Mouse (Mus musculus) stomach, postnatal 0 days (tissue): ENCODE results near the gene Dnajb1. TPM values are rescaled to one million over a fixed set of nuclear protein-coding genes. Genes with fewer than 3 reads are reported as not detected.
A peak's percentile ranks its signal among the peaks of the same experiment; 100 is the strongest.

Experiments
- ATAC-seq: fragments of 200-750 bp; cut with Nextera tagmentation; 2 replicates; pipeline ENCODE4 v1.8.0; 2017; ENCODE audit not compliant: low FRiP score, low TSS enrichment
- DNase-seq: peaks from one replicate; pipeline ENCODE4 v3.0.0-alpha.2; 2016; ENCODE audit warnings: low spot score
- H3K27ac ChIP-seq: fragments of 300-500 bp; sonication (generic); replicated peaks from 2 replicates; pipeline ENCODE4 v1.5.1; 2014; ENCODE audit warnings: mild to moderate bottlenecking, control low read depth
- H3K27me3 ChIP-seq: fragments of 300-500 bp; sonication (generic); 2 replicates; pipeline ENCODE4 v1.6.1; 2014; ENCODE audit warnings: low read length; ENCODE audit not compliant: control insufficient read depth, insufficient read depth
- H3K36me3 ChIP-seq: fragments of 300-500 bp; sonication (generic); 2 replicates; pipeline ENCODE4 v1.6.1; 2014; ENCODE audit warnings: low read length, mixed read lengths; ENCODE audit not compliant: control insufficient read depth, insufficient read depth
- H3K4me1 ChIP-seq: fragments of 300-500 bp; sonication (generic); replicated peaks from 2 replicates; pipeline ENCODE4 v1.6.1; 2014; ENCODE audit warnings: antibody characterized with exemption; ENCODE audit not compliant: control insufficient read depth, insufficient read depth
- H3K4me2 ChIP-seq: fragments of 300-500 bp; sonication (generic); replicated peaks from 2 replicates; pipeline ENCODE4 v1.6.1; 2014; ENCODE audit warnings: low read depth, mild to moderate bottlenecking, control low read depth, moderate library complexity
- H3K4me3 ChIP-seq: fragments of 300-500 bp; sonication (generic); 2 replicates; pipeline ENCODE4 v1.5.1; 2014; ENCODE audit warnings: low read depth, low read length, control low read depth
- H3K9ac ChIP-seq: fragments of 300-500 bp; sonication (generic); 2 replicates; pipeline ENCODE4 v1.6.1; 2014; ENCODE audit warnings: mild to moderate bottlenecking, low read length, control low read depth, mixed read lengths
- H3K9me3 ChIP-seq: fragments of 300-500 bp; sonication (generic); 2 replicates; pipeline ENCODE4 v1.6.1; 2016; ENCODE audit warnings: low read length; ENCODE audit not compliant: control insufficient read depth
- CTCF ChIP-seq: IDR thresholded peaks from 2 replicates; pipeline ENCODE4 v1.5.1; 2016; ENCODE audit warnings: antibody characterized with exemption, low read depth, mild to moderate bottlenecking, moderate library complexity
- EP300 ChIP-seq: optimal IDR thresholded peaks from 2 replicates; pipeline ENCODE3; 2016; ENCODE audit warnings: antibody characterized with exemption
- WGBS: fragments of 180-500 bp; shearing (Covaris S2); extraction: QIAGEN DNeasy Blood & Tissue Kit; methylation state at CpG from one replicate; pipeline ENCODE4 v1.1.7; 2014; 5-methylcytosine and 5-hydroxymethylcytosine counted together
- polyA plus RNA-seq: library from polyadenylated mRNA; unstranded; fragments of >200 nt; fragmentation: Nextera tagmentation; extraction: Ambion mirVana; gene quantifications from 2 replicates; pipeline ENCODE4 v1.2.1, GENCODE M21; 2015

The Dnajb1 gene
- polyA plus RNA-seq, 1 experiment from 2014 or later, result 36.9 TPM

DNA sequence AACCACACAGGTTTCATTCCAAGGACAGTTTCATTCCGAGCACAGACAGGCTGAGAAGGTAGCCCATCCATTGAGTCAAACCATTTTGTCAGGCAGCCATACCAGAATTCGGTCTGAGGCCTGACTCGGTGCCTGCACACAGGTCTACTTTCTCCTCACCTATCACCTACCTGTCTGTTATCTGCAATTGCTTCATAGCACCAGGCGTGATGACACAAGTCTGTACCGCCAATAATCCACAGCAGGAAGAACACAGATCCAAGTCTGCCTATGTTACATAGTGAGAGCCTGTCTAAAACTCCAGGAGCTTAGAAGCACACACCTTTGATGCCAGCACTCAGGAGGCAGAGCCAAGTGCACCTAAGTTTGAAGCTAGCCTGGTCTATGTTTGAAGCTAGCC, 19.1 kb upstream of the Dnajb1 start:
- 76% methylated on average over 5 of the region's 5 CpGs for WGBS
- no peak for DNase-seq
- Histone ChIP-seq H3K4me3 (no peak overlapping the region), H3K4me2 (no peak overlapping the region), H3K27me3 (no peaks in the 10 kb centered on the region), H3K4me1 (0 out of 2 replicates have a peak, but pooled peaks cover 3% of the 10 kb centered on the region), H3K36me3 (no peaks in the 10 kb centered on the region; the same call in 1 of the 2 replicates), H3K9me3 (no peaks in the 10 kb centered on the region), H3K27ac (no peak overlapping the region), H3K9ac (no peak overlapping the region)
- TF ChIP-seq EP300 (no peak), CTCF (no peak)
- ATAC-seq, result peak; percentile 22; the same call in 1 of the 2 replicates

DNA sequence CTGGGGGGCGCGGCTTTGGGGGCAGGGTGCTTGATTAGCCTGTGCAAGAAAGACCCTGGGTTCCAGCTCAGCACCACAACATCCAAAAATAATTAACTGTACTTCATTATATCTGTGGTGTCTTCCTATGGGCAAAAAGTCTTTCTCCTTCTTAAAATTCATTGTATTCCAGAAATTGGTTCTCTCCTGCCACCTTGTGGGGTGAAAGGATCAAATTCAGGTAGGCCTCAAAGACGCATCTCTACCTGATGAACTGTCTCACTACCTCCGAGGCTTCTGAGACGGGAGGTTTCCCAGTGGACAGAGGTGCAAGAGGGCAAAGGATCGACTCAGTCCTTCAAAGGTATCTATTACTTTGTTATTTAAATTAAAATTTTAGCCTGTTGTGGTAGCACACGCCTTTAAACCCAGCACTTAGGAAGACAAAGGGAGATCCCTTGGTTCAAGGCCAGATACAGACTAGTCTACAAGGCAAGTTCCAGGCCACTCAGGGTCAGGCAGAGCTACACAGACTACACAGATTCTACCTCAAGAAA, 17.4 kb upstream of the Dnajb1 start:
- H3K4me3 ChIP-seq, result no peak overlapping the region
- no peak overlapping the region for H3K4me2 ChIP-seq
- H3K36me3 ChIP-seq, result no peaks in the 10 kb centered on the region
- TF ChIP-seq EP300 (no peak), CTCF (peak; percentile 59)
- 0 out of 2 replicates have a peak, but pooled peaks cover 3% of the 10 kb centered on the region for H3K4me1 ChIP-seq
- 74% methylated on average over 7 of the region's 7 CpGs for WGBS
- no peak for DNase-seq
- H3K9ac ChIP-seq, result no peak overlapping the region
- H3K9me3 ChIP-seq, result no peaks in the 10 kb centered on the region
- H3K27ac ChIP-seq, result no peak overlapping the region
- no peak for ATAC-seq
- no peaks in the 10 kb centered on the region for H3K27me3 ChIP-seq

DNA sequence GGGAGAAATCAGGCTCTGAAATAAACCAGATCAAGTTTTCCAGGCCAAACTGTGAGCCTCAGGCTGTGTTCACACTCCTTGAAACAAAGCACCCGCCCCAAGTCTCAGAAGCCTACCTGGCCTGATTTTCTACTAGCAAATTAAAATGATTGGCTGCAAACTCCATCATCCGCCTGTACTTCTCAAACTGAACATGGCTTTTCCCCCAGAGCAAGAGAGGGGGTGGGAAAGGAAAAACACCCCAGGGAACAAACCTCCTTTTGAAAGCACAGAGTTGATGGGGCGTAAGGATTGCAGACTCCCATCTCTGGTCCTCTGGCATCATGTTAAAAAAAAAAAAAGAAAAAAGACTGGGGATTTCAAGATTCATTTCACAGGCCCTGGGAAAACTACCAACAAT, 15.3 kb upstream of the Dnajb1 start:
- TF ChIP-seq EP300 (no peak), CTCF (no peak)
- peak overlapping the region; percentile 43 for H3K9ac ChIP-seq
- no peaks in the 10 kb centered on the region for H3K9me3 ChIP-seq
- WGBS, result 51% methylated on average over 3 of the region's 3 CpGs
- H3K4me3 ChIP-seq, result peak overlapping the region; percentile 78; the same call in 1 of the 2 replicates
- peak overlapping the region; percentile 95 for H3K4me2 ChIP-seq
- H3K4me1 ChIP-seq, result 0 out of 2 replicates have a peak, but pooled peaks cover 3% of the 10 kb centered on the region
- no peaks in the 10 kb centered on the region for H3K27me3 ChIP-seq
- DNase-seq (no peak), ATAC-seq (no peak)
- no peaks in the 10 kb centered on the region for H3K36me3 ChIP-seq
- H3K27ac ChIP-seq, result 0 out of 2 replicates have a peak overlapping the region, but pooled peaks have one; percentile 49

DNA sequence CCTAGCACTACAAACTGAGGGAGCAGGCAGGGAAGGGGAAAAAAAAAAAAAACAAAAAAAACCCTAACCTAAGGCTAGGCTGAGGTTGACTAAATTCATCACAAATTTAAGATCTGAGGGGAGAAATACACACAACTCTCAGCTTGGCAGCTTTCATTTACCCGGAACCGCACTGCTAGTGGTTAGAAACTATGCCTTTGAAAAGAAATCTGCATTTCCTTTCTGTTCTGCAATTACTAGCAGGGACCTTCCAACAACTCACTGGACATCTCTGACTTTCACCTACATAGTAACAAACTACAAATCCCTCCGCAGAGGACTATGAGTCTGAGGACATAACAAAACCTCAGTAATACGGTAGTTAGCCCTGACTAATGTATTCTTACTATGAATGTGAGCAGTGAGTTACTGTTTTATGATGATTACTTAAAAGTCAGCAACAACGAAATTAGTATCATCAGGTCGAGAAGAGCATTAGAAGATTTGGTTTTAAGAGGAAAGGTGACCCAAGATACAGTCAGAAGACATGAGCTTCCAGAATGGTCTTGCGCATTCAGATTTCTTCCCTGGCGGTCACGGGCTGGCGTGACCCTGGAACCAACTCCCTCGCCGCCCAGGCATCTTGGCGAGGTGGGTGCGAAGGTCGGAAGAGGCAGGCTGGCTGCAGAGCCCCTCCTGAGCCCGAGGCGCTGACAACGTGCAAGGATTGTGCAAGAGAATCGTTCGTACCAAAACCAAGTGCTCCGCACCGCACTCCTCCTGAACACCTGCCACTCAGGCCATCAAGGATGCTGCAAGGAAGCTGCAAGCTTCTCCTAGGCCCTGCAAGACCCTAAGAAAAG, 14.4 kb upstream of the Dnajb1 start:
- DNase-seq, result no peak
- no peaks in the 10 kb centered on the region for H3K9me3 ChIP-seq
- no peak for ATAC-seq
- H3K4me2 ChIP-seq, result peak overlapping the region; percentile 95
- peak overlapping the region; percentile 83 for H3K27ac ChIP-seq
- peak overlapping the region; percentile 78 for H3K4me3 ChIP-seq
- TF ChIP-seq CTCF (no peak), EP300 (no peak)
- 0 out of 2 replicates have a peak, but pooled peaks cover 3% of the 10 kb centered on the region for H3K4me1 ChIP-seq
- peak overlapping the region; percentile 87 for H3K9ac ChIP-seq
- no peaks in the 10 kb centered on the region for H3K36me3 ChIP-seq
- no peaks in the 10 kb centered on the region for H3K27me3 ChIP-seq
- WGBS, result 2% methylated on average over 22 of the region's 22 CpGs

DNA sequence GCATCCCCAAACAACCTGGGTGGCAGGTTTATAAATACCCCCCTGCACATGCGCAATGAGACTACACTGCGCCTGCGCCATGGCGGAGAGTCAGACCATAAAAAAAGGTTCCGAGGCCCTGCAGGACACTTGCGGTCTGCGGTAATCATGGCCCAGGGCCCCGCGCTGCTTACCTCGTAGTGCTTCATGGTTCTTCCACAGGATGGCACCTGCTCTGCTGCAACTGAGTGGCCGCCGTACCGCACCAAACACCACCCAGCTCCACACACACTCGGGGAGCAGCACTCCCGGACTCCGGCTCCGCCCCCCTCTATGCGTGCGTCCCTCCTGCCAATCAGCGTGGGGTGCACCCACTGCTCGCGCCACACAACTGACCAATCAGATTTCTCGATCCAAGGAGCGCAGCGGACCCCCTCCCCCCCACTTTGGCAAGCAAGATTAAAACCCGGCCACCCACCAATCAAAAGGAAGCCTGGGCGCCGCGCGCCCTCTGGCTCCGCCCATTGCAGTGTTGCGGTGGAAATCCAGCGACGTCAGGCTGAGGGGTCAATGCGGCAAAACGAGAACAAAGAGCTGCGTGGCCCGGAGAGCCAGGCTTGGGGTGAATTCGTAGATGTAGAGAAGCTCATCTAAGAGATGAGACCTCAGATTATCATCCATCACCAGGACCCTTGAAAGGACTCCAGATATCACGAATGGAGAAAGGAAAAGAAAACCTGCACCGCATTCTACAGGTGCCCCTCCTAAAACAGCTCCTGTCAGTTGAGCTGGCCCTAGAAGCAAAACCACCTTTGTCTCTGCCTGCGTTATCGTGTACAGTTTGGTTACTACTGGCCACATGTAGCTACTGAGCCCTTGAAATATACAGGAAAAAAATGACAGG, 13.6 kb upstream of the Dnajb1 start:
- TF ChIP-seq EP300 (no peak), CTCF (peak; percentile 32)
- DNase-seq (peak; percentile 99), ATAC-seq (peak; percentile 99)
- no peaks in the 10 kb centered on the region for H3K36me3 ChIP-seq
- H3K9me3 ChIP-seq, result no peaks in the 10 kb centered on the region
- peak overlapping the region; percentile 83 for H3K27ac ChIP-seq
- WGBS, result under 1% methylated on average over 43 of the region's 43 CpGs
- 0 out of 2 replicates have a peak, but pooled peaks cover 3% of the 10 kb centered on the region for H3K4me1 ChIP-seq
- peak overlapping the region; percentile 95 for H3K4me2 ChIP-seq
- peak overlapping the region; percentile 87 for H3K9ac ChIP-seq
- H3K4me3 ChIP-seq, result peak overlapping the region; percentile 78
- no peaks in the 10 kb centered on the region for H3K27me3 ChIP-seq
